Mouse (Mus musculus): ENCODE data around the gene Ttc7b. TPM values are rescaled to one million over a fixed set of nuclear protein-coding genes. Genes with fewer than 3 reads are reported as not detected.

Ttc7b gene
- total RNA-seq, 2 experiments from 2014 or later: 224 to 230 TPM

- intact Hi-C loops (cut with DNase I): no loop called here
- peak in 1 of 2 experiments; percentile 50 for DNase-seq (ENCODE audit: low spot score in 2 of 2)
Observed at GRCm38 (mm10) chr12:100402296-100403004, 118.2 kb downstream of the Ttc7b start.

GRCm38 (mm10) chr12:100400119-100400518, 120.5 kb downstream of the Ttc7b start:
- intact Hi-C loops (cut with DNase I): no loop called here
- DNase-seq (ENCODE audit: low spot score in 2 of 2): no peak

- intact Hi-C loops (cut with DNase I): no loop called here
- DNase-seq (ENCODE audit: low spot score in 2 of 2): no peak
Observed at GRCm38 (mm10) chr12:100399126-100399727, 121.4 kb downstream of the Ttc7b start.

GRCm38 (mm10) chr12:100398268-100398943, 122.2 kb downstream of the Ttc7b start:
- intact Hi-C loops (cut with DNase I): no loop called here
- DNase-seq (ENCODE audit: low spot score in 2 of 2): peak in 1 of 2 experiments; percentile 71

GRCm38 (mm10) chr12:100397432-100398146, 123.0 kb downstream of the Ttc7b start:
- intact Hi-C loops (cut with DNase I): no loop called here
- no peak for DNase-seq (ENCODE audit: low spot score in 2 of 2)

GRCm38 (mm10) chr12:100396806-100397205, 123.8 kb downstream of the Ttc7b start:
- intact Hi-C loops (cut with DNase I): no loop called here
- DNase-seq (ENCODE audit: low spot score in 2 of 2): no peak

- intact Hi-C loops (cut with DNase I): no loop called here
- DNase-seq (ENCODE audit: low spot score in 2 of 2): no peak
Observed at GRCm38 (mm10) chr12:100393532-100393931, 127.1 kb downstream of the Ttc7b start.

GRCm38 (mm10) chr12:100393109-100393508, 127.5 kb downstream of the Ttc7b start:
- intact Hi-C loops (cut with DNase I): no loop called here
- no peak for DNase-seq (ENCODE audit: low spot score in 2 of 2)

GRCm38 (mm10) chr12:100392466-100392865, 128.2 kb downstream of the Ttc7b start:
- DNase-seq (ENCODE audit: low spot score in 2 of 2): peak in 1 of 2 experiments; percentile 70
- intact Hi-C loops (cut with DNase I): no loop called here

- DNase-seq (ENCODE audit: low spot score in 2 of 2): no peak
- intact Hi-C loops (cut with DNase I): no loop called here
Observed at GRCm38 (mm10) chr12:100391890-100392289, 128.7 kb downstream of the Ttc7b start.

GRCm38 (mm10) chr12:100389878-100390710, 130.5 kb downstream of the Ttc7b start:
- intact Hi-C loops (cut with DNase I): no loop called here
- peak in 1 of 2 experiments; percentile 73 for DNase-seq (ENCODE audit: low spot score in 2 of 2)

GRCm38 (mm10) chr12:100386259-100386658, 134.4 kb downstream of the Ttc7b start:
- intact Hi-C loops (cut with DNase I): no loop called here
- DNase-seq (ENCODE audit: low spot score in 2 of 2): no peak

- intact Hi-C loops (cut with DNase I): no loop called here
Observed at GRCm38 (mm10) chr12:100382526-100382925, 138.1 kb downstream of the Ttc7b start.

GRCm38 (mm10) chr12:100381941-100382340, 138.7 kb downstream of the Ttc7b start:
- intact Hi-C loops (cut with DNase I): no loop called here
- peak in 1 of 2 experiments; percentile 80 for DNase-seq (ENCODE audit: low spot score in 2 of 2)

More at GRCm38 (mm10) chr12:100382526-100382925, 138.1 kb downstream of the Ttc7b start:
- DNase-seq (ENCODE audit: low spot score in 2 of 2): no peak

- intact Hi-C loops (cut with DNase I): no loop called here
- DNase-seq (ENCODE audit: low spot score in 2 of 2): peak in 1 of 2 experiments; percentile 69
Observed at GRCm38 (mm10) chr12:100380697-100381291, 139.8 kb downstream of the Ttc7b start.

GRCm38 (mm10) chr12:100379833-100380232, 140.8 kb downstream of the Ttc7b start:
- intact Hi-C loops (cut with DNase I): no loop called here
- no peak for DNase-seq (ENCODE audit: low spot score in 2 of 2)

- no peak for DNase-seq (ENCODE audit: low spot score in 2 of 2)
- intact Hi-C loops (cut with DNase I): no loop called here
Observed at GRCm38 (mm10) chr12:100378266-100378665, 142.4 kb downstream of the Ttc7b start.

GRCm38 (mm10) chr12:100377791-100378190, 142.8 kb downstream of the Ttc7b start:
- no peak for DNase-seq (ENCODE audit: low spot score in 2 of 2)
- intact Hi-C loops (cut with DNase I): no loop called here

- DNase-seq (ENCODE audit: low spot score in 2 of 2): no peak
- intact Hi-C loops (cut with DNase I): no loop called here
Observed at GRCm38 (mm10) chr12:100375801-100376200, 144.8 kb downstream of the Ttc7b start.

Measured in left cerebral cortex, postnatal 25 days (tissue).